Mouse (Mus musculus) midbrain, postnatal 0 days (tissue): Measurements from ENCODE around the gene Rpl18. TPM values are rescaled to one million over a fixed set of nuclear protein-coding genes. Genes with fewer than 3 reads are reported as not detected.

ENCODE experiments used
- ATAC-seq: fragments of 200-750 bp; cut with Nextera tagmentation; 2 replicates; pipeline ENCODE4 v1.8.0; 2017; ENCODE audit warnings: moderate number of reproducible peaks, mild to moderate bottlenecking, moderate TSS enrichment, moderate library complexity; ENCODE audit not compliant: low FRiP score
- DNase-seq: peaks from one replicate; pipeline ENCODE4 v3.0.0-alpha.2; 2015; ENCODE audit warnings: low spot score
- H3K27ac ChIP-seq: fragments of 300-500 bp; sonication (generic); 2 replicates; pipeline ENCODE4 v1.5.1; 2014; ENCODE audit warnings: low read depth, mild to moderate bottlenecking, low read length, mixed read lengths
- H3K27me3 ChIP-seq: fragments of 300-500 bp; sonication (generic); 2 replicates; pipeline ENCODE4 v1.6.1; 2014; ENCODE audit warnings: low read length, control low read depth, mixed read lengths; ENCODE audit not compliant: insufficient read depth
- H3K36me3 ChIP-seq: fragments of 300-500 bp; sonication (generic); 2 replicates; pipeline ENCODE4 v1.6.1; 2014; ENCODE audit warnings: low read length, control low read depth, mixed read lengths; ENCODE audit not compliant: insufficient read depth
- H3K4me1 ChIP-seq: fragments of 300-500 bp; sonication (generic); 2 replicates; pipeline ENCODE4 v1.6.1; 2014; ENCODE audit warnings: mild to moderate bottlenecking, control low read depth, antibody characterized with exemption, low read length, mixed read lengths; ENCODE audit not compliant: insufficient read depth
- H3K4me2 ChIP-seq: fragments of 300-500 bp; sonication (generic); 2 replicates; pipeline ENCODE4 v1.6.1; 2014; ENCODE audit warnings: low read depth, mild to moderate bottlenecking, low read length, mixed read lengths; ENCODE audit not compliant: poor library complexity, severe bottlenecking
- H3K4me3 ChIP-seq: fragments of 300-500 bp; sonication (generic); 2 replicates; pipeline ENCODE4 v1.5.1; 2014; ENCODE audit warnings: low read depth, mild to moderate bottlenecking, low read length, moderate library complexity
- H3K9ac ChIP-seq: fragments of 300-500 bp; sonication (generic); replicated peaks from 2 replicates; pipeline ENCODE4 v1.6.1; 2014; ENCODE audit warnings: mild to moderate bottlenecking, low read length, moderate library complexity, mixed read lengths; ENCODE audit not compliant: poor library complexity, severe bottlenecking
- H3K9me3 ChIP-seq: fragments of 300-500 bp; sonication (generic); 2 replicates; pipeline ENCODE4 v1.6.1; 2016; ENCODE audit warnings: low read length, control low read depth
- CTCF ChIP-seq: IDR thresholded peaks from 2 replicates; pipeline ENCODE4 v1.5.1; 2016; ENCODE audit warnings: antibody characterized with exemption, mild to moderate bottlenecking
- WGBS: fragments of 180-500 bp; shearing (Covaris S2); extraction: QIAGEN DNeasy Blood & Tissue Kit; methylation state at CpG from one replicate; pipeline ENCODE4 v1.1.7; 2014; 5-methylcytosine and 5-hydroxymethylcytosine counted together
- polyA plus RNA-seq: library from polyadenylated mRNA; unstranded; fragments of >200 nt; fragmentation: Nextera tagmentation; extraction: Ambion mirVana; gene quantifications from 2 replicates; pipeline ENCODE4 v1.2.1, GENCODE M21; 2015
- total RNA-seq: library from RNA; depleted of rRNA; stranded (reverse); fragments of >200 nt; gene quantifications from 2 replicates; pipeline ENCODE4 v1.2.3, GENCODE M21; 2014

Rpl18 gene
- total and polyA plus RNA-seq, 2 experiments from 2014 or later, result 473 to 989 TPM

DNA sequence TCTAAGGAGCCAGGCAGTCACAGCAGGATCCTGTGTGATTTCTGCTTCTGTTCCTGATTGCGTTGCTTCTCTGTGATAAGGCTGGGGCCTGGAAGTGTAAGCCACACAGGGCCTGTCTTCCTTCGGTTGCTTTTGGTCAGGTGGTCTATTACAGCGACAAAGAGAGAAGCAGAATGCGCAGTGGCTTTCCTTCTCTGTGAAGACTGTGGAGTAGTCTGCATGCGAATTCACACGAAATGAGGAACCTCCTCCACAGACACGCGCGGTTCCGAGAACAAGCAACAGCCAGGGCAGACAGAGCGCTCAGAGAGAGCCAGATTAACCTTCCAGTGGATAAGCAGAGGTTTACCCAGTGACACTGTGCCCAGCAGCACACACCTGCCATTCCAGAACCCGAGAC, 26.1 kb downstream of the Rpl18 start:
- ATAC-seq (no peak), DNase-seq (no peak)
- Histone ChIP-seq H3K27ac (no peak overlapping the region), H3K27me3 (no peaks in the 10 kb centered on the region), H3K36me3 (no peaks in the 10 kb centered on the region), H3K9me3 (no peaks in the 10 kb centered on the region), H3K4me1 (no peaks in the 10 kb centered on the region), H3K4me2 (no peak overlapping the region), H3K9ac (no peak overlapping the region), H3K4me3 (no peak overlapping the region)
- 85% methylated on average over 12 of the region's 12 CpGs for WGBS
- no peak for TF ChIP-seq CTCF

DNA sequence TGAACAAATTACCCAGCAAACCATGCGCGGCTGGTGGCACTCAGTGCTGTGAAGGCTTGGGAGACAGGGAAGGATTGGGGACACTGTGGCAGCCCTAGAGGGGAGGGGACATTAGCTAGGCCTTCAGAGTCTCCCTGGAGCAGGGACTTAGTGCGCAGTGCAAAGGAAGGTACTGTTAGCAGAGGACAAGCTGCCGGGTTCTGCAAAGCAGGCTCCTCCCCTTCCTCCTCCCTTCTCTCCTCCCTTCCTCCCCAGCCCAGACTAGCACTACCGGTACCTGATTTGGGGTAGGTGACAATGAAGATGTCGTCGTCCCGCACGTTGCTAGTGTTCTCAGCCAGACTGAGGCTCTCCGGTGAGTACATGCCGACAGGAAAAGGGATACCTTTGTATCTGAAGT, 26.5 kb downstream of the Rpl18 start:
- Histone ChIP-seq H3K4me1 (no peaks in the 10 kb centered on the region), H3K4me3 (no peak overlapping the region), H3K9ac (no peak overlapping the region), H3K9me3 (no peaks in the 10 kb centered on the region), H3K27me3 (no peaks in the 10 kb centered on the region), H3K27ac (no peak overlapping the region), H3K36me3 (no peaks in the 10 kb centered on the region), H3K4me2 (peak overlapping the region; percentile 18; the same call in 1 of the 2 replicates)
- 41% methylated on average over 11 of the region's 11 CpGs for WGBS
- ATAC-seq (no peak), DNase-seq (no peak)
- no peak for TF ChIP-seq CTCF

DNA sequence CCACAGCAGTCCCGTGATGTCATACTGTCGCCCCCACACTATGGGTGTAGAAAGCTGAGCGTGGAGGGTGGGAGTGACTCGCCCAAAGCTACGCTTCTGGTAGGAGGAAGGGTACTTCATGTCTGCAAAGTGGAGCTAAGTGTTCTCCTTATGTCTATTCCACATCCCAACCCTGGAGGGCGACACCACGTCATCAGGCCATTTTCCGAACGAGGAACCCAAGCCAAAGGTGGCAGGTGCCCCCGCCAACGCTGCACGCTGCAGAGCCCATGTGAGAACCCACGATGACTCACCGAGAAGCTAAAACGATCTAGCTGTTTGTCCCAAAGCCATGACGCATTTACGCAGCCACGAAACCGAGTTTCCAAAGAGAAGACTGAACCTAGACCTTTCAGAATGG, 27.1 kb downstream of the Rpl18 start:
- H3K36me3 ChIP-seq, result no peaks in the 10 kb centered on the region
- H3K4me2 ChIP-seq, result peak overlapping the region; percentile 18; the same call in 1 of the 2 replicates
- TF ChIP-seq CTCF, result peak; percentile 50
- H3K4me1 ChIP-seq, result no peaks in the 10 kb centered on the region
- 33% methylated on average over 19 of the region's 19 CpGs for WGBS
- no peak overlapping the region for H3K27ac ChIP-seq
- no peaks in the 10 kb centered on the region for H3K27me3 ChIP-seq
- no peak overlapping the region for H3K4me3 ChIP-seq
- no peaks in the 10 kb centered on the region for H3K9me3 ChIP-seq
- peak; percentile 22 for DNase-seq
- H3K9ac ChIP-seq, result no peak overlapping the region
- ATAC-seq, result no peak

DNA sequence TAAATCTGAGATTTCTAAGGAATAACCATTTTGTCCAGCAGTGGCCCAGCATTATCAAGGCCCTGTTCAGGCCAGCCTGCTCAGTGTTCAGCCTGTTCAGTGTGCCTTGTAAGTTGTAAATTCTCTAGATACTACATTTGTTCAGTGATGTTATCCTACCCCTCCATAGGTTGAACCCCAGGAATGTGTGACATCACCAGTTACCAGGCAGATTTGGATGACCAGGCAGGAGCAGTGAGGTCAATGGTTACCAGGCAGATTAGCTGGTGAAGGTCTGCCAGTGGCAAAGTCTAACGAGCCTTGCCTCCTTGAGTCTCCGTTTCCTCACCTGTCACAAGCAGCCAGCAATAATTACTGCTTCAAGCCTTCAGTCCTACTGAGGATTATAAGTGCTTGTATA, 29.1 kb downstream of the Rpl18 start:
- Histone ChIP-seq H3K4me3 (no peak overlapping the region), H3K9ac (no peak overlapping the region), H3K4me2 (no peak overlapping the region), H3K27ac (no peak overlapping the region), H3K36me3 (no peaks in the 10 kb centered on the region), H3K27me3 (no peaks in the 10 kb centered on the region), H3K4me1 (no peaks in the 10 kb centered on the region), H3K9me3 (no peaks in the 10 kb centered on the region)
- WGBS, result 46% methylated on average over 2 of the region's 2 CpGs
- TF ChIP-seq CTCF, result no peak
- DNase-seq (peak; percentile 78), ATAC-seq (no peak)

DNA sequence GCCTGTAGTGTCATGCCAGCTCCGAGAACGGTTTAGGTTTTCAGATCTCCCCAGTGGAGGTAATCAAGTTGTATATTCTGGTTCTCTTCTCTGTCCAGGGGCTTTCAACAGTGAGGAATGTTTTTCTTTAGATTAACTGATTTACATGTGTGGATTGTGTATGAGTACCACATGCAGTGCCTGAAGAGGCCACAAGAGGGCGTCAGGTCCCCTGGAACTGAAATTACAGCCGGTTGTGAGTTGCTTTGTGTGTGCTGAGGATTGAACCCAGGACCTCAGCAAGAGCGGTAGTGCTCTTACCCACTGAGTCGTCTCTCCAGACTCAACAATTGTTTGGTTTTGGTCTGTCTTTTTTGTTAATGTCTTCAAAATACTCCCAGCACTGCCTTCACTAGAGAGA, 31.3 kb downstream of the Rpl18 start:
- no peak overlapping the region for H3K9ac ChIP-seq
- peak; percentile 58 for TF ChIP-seq CTCF
- H3K4me1 ChIP-seq, result no peaks in the 10 kb centered on the region
- H3K27me3 ChIP-seq, result no peaks in the 10 kb centered on the region
- DNase-seq (no peak), ATAC-seq (no peak)
- no peaks in the 10 kb centered on the region for H3K9me3 ChIP-seq
- H3K36me3 ChIP-seq, result no peaks in the 10 kb centered on the region
- WGBS, result 63% methylated on average over 6 of the region's 6 CpGs
- H3K4me2 ChIP-seq, result no peak overlapping the region
- no peak overlapping the region for H3K4me3 ChIP-seq
- no peak overlapping the region for H3K27ac ChIP-seq

DNA sequence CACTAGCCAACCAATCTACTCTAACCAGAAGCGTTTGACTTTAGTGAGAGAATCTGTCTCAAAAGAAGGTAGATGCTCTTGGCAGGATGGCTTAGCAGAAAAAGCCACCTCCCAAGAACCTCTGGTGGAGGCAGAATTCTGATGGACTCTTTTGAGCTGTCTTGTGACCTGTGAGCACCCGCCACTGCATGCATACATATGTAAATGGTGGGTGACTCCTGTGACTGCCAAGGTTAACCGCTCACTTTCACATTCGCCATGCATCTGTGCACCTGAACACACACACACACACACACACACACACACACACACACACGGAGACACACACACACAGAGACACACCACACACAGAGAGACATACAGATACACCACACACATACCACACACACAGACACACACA, 32.2 kb downstream of the Rpl18 start:
- Histone ChIP-seq H3K27ac (no peak overlapping the region), H3K9ac (no peak overlapping the region), H3K4me1 (no peaks in the 10 kb centered on the region), H3K27me3 (no peaks in the 10 kb centered on the region), H3K4me3 (no peak overlapping the region), H3K9me3 (no peaks in the 10 kb centered on the region), H3K4me2 (no peak overlapping the region), H3K36me3 (no peaks in the 10 kb centered on the region)
- no peak for ATAC-seq
- 80% methylated on average over 5 of the region's 5 CpGs for WGBS
- TF ChIP-seq CTCF, result no peak
- no peak for DNase-seq
